Mouse (Mus musculus): ENCODE measurements around the gene Raf1. TPM values are rescaled to one million over a fixed set of nuclear protein-coding genes. Genes with fewer than 3 reads are reported as not detected.

Gene Raf1
- polyA plus RNA-seq, 1 experiment from 2014 or later, result 119 TPM

- no peak overlapping the region for H3K27ac ChIP-seq
- H3K27me3 ChIP-seq (ENCODE audit: poor library complexity, severe bottlenecking), result no peaks in the 10 kb centered on the region
- no peak for DNase-seq (ENCODE audit: extremely low spot score, low spot score)
- H3K4me1 ChIP-seq, result peaks cover 13% of the 10 kb centered on the region
- H3K36me3 ChIP-seq (replicated peaks), result no peaks in the 10 kb centered on the region
- no peak overlapping the region for H3K4me3 ChIP-seq
- WGBS, result 54% methylated on average over 9 of the region's 9 CpGs
- H3K9me3 ChIP-seq, result no peaks in the 10 kb centered on the region
These were observed 18.0 kb upstream of the Raf1 start for GRCm38 (mm10) chr6:115694441-115694842.

- Histone ChIP-seq H3K27me3 (ENCODE audit: poor library complexity, severe bottlenecking) (no peaks in the 10 kb centered on the region), H3K27ac (no peak overlapping the region), H3K9me3 (no peaks in the 10 kb centered on the region), H3K36me3 (replicated peaks) (no peaks in the 10 kb centered on the region), H3K4me1 (peaks cover 12% of the 10 kb centered on the region), H3K4me3 (no peak overlapping the region)
- 65% methylated on average over 5 of the region's 5 CpGs for WGBS
- DNase-seq (ENCODE audit: extremely low spot score, low spot score), result no peak
These were observed 16.7 kb upstream of the Raf1 start for GRCm38 (mm10) chr6:115692963-115693730.

GRCm38 (mm10) chr6:115692163-115692950 lies 15.9 kb upstream of the Raf1 start:
- no peaks in the 10 kb centered on the region for H3K36me3 ChIP-seq (replicated peaks)
- 0 out of 2 replicates have a peak, but pooled peaks cover 5% of the 10 kb centered on the region for H3K4me1 ChIP-seq
- no peak overlapping the region for H3K27ac ChIP-seq
- H3K27me3 ChIP-seq (ENCODE audit: poor library complexity, severe bottlenecking), result no peaks in the 10 kb centered on the region
- no peaks in the 10 kb centered on the region for H3K9me3 ChIP-seq
- no peak for DNase-seq (ENCODE audit: extremely low spot score, low spot score)
- 77% methylated on average over 9 of the region's 9 CpGs for WGBS
- no peak overlapping the region for H3K4me3 ChIP-seq

GRCm38 (mm10) chr6:115690105-115690504 lies 13.7 kb upstream of the Raf1 start:
- 97% methylated on average over 4 of the region's 4 CpGs for WGBS
- no peak for DNase-seq (ENCODE audit: extremely low spot score, low spot score)
- Histone ChIP-seq H3K27ac (no peak overlapping the region), H3K36me3 (replicated peaks) (no peaks in the 10 kb centered on the region), H3K9me3 (peaks cover 6% of the 10 kb centered on the region; the same call in 1 of the 2 replicates), H3K4me1 (0 out of 2 replicates have a peak, but pooled peaks cover 3% of the 10 kb centered on the region), H3K27me3 (ENCODE audit: poor library complexity, severe bottlenecking) (no peaks in the 10 kb centered on the region), H3K4me3 (no peak overlapping the region)

GRCm38 (mm10) chr6:115688589-115688988 lies 12.2 kb upstream of the Raf1 start:
- Histone ChIP-seq H3K27ac (no peak overlapping the region), H3K4me3 (no peak overlapping the region), H3K9me3 (peaks cover 6% of the 10 kb centered on the region; the same call in 1 of the 2 replicates), H3K36me3 (replicated peaks) (no peaks in the 10 kb centered on the region), H3K27me3 (ENCODE audit: poor library complexity, severe bottlenecking) (no peaks in the 10 kb centered on the region), H3K4me1 (0 out of 2 replicates have a peak, but pooled peaks cover 3% of the 10 kb centered on the region)
- WGBS, result 94% methylated on average over 4 of the region's 4 CpGs
- DNase-seq (ENCODE audit: extremely low spot score, low spot score), result no peak

- H3K36me3 ChIP-seq (replicated peaks), result no peaks in the 10 kb centered on the region
- no peak overlapping the region for H3K27ac ChIP-seq
- H3K4me1 ChIP-seq, result 0 out of 2 replicates have a peak, but pooled peaks cover 3% of the 10 kb centered on the region
- 77% methylated on average over 3 of the region's 3 CpGs for WGBS
- no peak for DNase-seq (ENCODE audit: extremely low spot score, low spot score)
- H3K9me3 ChIP-seq, result peaks cover 6% of the 10 kb centered on the region; the same call in 1 of the 2 replicates
- no peak overlapping the region for H3K4me3 ChIP-seq
- H3K27me3 ChIP-seq (ENCODE audit: poor library complexity, severe bottlenecking), result no peaks in the 10 kb centered on the region
These were observed 11.3 kb upstream of the Raf1 start for GRCm38 (mm10) chr6:115687753-115688152.

- H3K36me3 ChIP-seq (replicated peaks), result no peaks in the 10 kb centered on the region
- H3K27ac ChIP-seq, result no peak overlapping the region
- no peak for DNase-seq (ENCODE audit: extremely low spot score, low spot score)
- no peaks in the 10 kb centered on the region for H3K27me3 ChIP-seq (ENCODE audit: poor library complexity, severe bottlenecking)
- peak overlapping the region; percentile 28 for H3K4me3 ChIP-seq
- H3K9me3 ChIP-seq, result peaks cover 6% of the 10 kb centered on the region; the same call in 1 of the 2 replicates
- 0 out of 2 replicates have a peak, but pooled peaks cover 3% of the 10 kb centered on the region for H3K4me1 ChIP-seq
- 59% methylated on average over 11 of the region's 11 CpGs for WGBS
These were observed 8.6 kb upstream of the Raf1 start for GRCm38 (mm10) chr6:115684851-115685646.

GRCm38 (mm10) chr6:115684271-115684670 lies 7.8 kb upstream of the Raf1 start:
- Histone ChIP-seq H3K27ac (no peak overlapping the region), H3K4me3 (no peak overlapping the region), H3K4me1 (0 out of 2 replicates have a peak, but pooled peaks cover 3% of the 10 kb centered on the region), H3K36me3 (replicated peaks) (no peaks in the 10 kb centered on the region), H3K9me3 (peaks cover 6% of the 10 kb centered on the region; the same call in 1 of the 2 replicates), H3K27me3 (ENCODE audit: poor library complexity, severe bottlenecking) (no peaks in the 10 kb centered on the region)
- DNase-seq (ENCODE audit: extremely low spot score, low spot score), result no peak
- 96% methylated on average over 2 of the region's 2 CpGs for WGBS

GRCm38 (mm10) chr6:115681066-115681465 lies 4.6 kb upstream of the Raf1 start:
- Histone ChIP-seq H3K27me3 (ENCODE audit: poor library complexity, severe bottlenecking) (no peaks in the 10 kb centered on the region), H3K36me3 (replicated peaks) (no peaks in the 10 kb centered on the region), H3K27ac (no peak overlapping the region), H3K9me3 (no peaks in the 10 kb centered on the region), H3K4me3 (no peak overlapping the region), H3K4me1 (peaks cover 11% of the 10 kb centered on the region; the same call in 1 of the 2 replicates)
- WGBS, result 90% methylated on average over 4 of the region's 4 CpGs
- no peak for DNase-seq (ENCODE audit: extremely low spot score, low spot score)

- DNase-seq (ENCODE audit: extremely low spot score, low spot score), result no peak
- WGBS, result 100% methylated on average over 1 of the region's 1 CpGs
- no peaks in the 10 kb centered on the region for H3K36me3 ChIP-seq (replicated peaks)
- no peaks in the 10 kb centered on the region for H3K27me3 ChIP-seq (ENCODE audit: poor library complexity, severe bottlenecking)
- H3K9me3 ChIP-seq, result no peaks in the 10 kb centered on the region
- peaks cover 24% of the 10 kb centered on the region for H3K4me1 ChIP-seq
- H3K4me3 ChIP-seq, result no peak overlapping the region
- no peak overlapping the region for H3K27ac ChIP-seq
These were observed 1.6 kb upstream of the Raf1 start for GRCm38 (mm10) chr6:115678012-115678411.

GRCm38 (mm10) chr6:115677441-115677840 lies 1.0 kb upstream of the Raf1 start:
- H3K27ac ChIP-seq, result peak overlapping the region; percentile 100
- no peak for DNase-seq (ENCODE audit: extremely low spot score, low spot score)
- H3K9me3 ChIP-seq, result no peaks in the 10 kb centered on the region
- no peaks in the 10 kb centered on the region for H3K27me3 ChIP-seq (ENCODE audit: poor library complexity, severe bottlenecking)
- H3K4me3 ChIP-seq, result peak overlapping the region; percentile 97
- peaks cover 27% of the 10 kb centered on the region for H3K4me1 ChIP-seq
- H3K36me3 ChIP-seq (replicated peaks), result no peaks in the 10 kb centered on the region
- 96% methylated on average over 7 of the region's 7 CpGs for WGBS
